Mouse (Mus musculus) midbrain, embryonic 16.5 days (tissue): ENCODE measurements around the gene Carmil3. TPM values are rescaled to one million over a fixed set of nuclear protein-coding genes. Genes with fewer than 3 reads are reported as not detected.

Experiments
- polyA plus RNA-seq: library from polyadenylated mRNA; unstranded; fragments of >200 nt; fragmentation: Nextera tagmentation; extraction: Ambion mirVana; gene quantifications from 2 replicates; pipeline ENCODE4 v1.2.1, GENCODE M21; 2015

Carmil3 gene
- polyA plus RNA-seq, 1 experiment from 2014 or later, result 34.5 TPM

Other genes with a start within 250 kb of the Carmil3 start
- 21.4 and 22.2 TPM in 2 replicates for gene Dhrs4, start 11.9 kb upstream of the Carmil3 start, polyA plus RNA-seq
- 2.2 and 3.4 TPM in 2 replicates for gene Cpne6, start 19.8 kb downstream of the Carmil3 start, polyA plus RNA-seq
- gene Nrl, start 34.3 kb downstream of the Carmil3 start, polyA plus RNA-seq, result 0.08 and 0.19 TPM in 2 replicates
- 29.5 and 30.6 TPM in 2 replicates for gene Pck2, start 49.6 kb downstream of the Carmil3 start, polyA plus RNA-seq
- gene Dcaf11, start 69.4 kb downstream of the Carmil3 start, polyA plus RNA-seq, result 134 and 137 TPM in 2 replicates
- 0.55 and 0.72 TPM in 2 replicates for gene A730061H03Rik, start 69.8 kb downstream of the Carmil3 start, polyA plus RNA-seq
- 0.22 TPM in 1 of 2 replicates, not detected in the other for gene Fitm1, start 85.0 kb downstream of the Carmil3 start, polyA plus RNA-seq
- 238 and 262 TPM in 2 replicates for gene Psme1, start 87.5 kb downstream of the Carmil3 start, polyA plus RNA-seq
- 31.6 and 46.9 TPM in 2 replicates for gene Emc9, start 94.7 kb downstream of the Carmil3 start, polyA plus RNA-seq
- gene Psme2, start 100.5 kb downstream of the Carmil3 start, polyA plus RNA-seq, result 174 and 183 TPM in 2 replicates
- gene Rnf31, start 101.1 kb downstream of the Carmil3 start, polyA plus RNA-seq, result 24.6 and 27.2 TPM in 2 replicates
- 10.4 and 10.5 TPM in 2 replicates for gene Irf9, start 112.9 kb downstream of the Carmil3 start, polyA plus RNA-seq
- 8.0 and 8.4 TPM in 2 replicates for gene Rec8, start 127.4 kb downstream of the Carmil3 start, polyA plus RNA-seq
- 116 and 123 TPM in 2 replicates for gene Ipo4, start 145.3 kb downstream of the Carmil3 start, polyA plus RNA-seq
- 2.1 and 2.4 TPM in 2 replicates for gene Gm49378, start 147.2 kb downstream of the Carmil3 start, polyA plus RNA-seq
- gene Tm9sf1, start 153.2 kb downstream of the Carmil3 start, polyA plus RNA-seq, result 57.8 and 60.0 TPM in 2 replicates
- 0.20 and 0.28 TPM in 2 replicates for gene Tssk4, start 159.5 kb downstream of the Carmil3 start, polyA plus RNA-seq
- 81.0 and 84.6 TPM in 2 replicates for gene Mdp1, start 169.9 kb downstream of the Carmil3 start, polyA plus RNA-seq
- gene Gmpr2, start 181.3 kb downstream of the Carmil3 start, polyA plus RNA-seq, result 52.5 and 52.7 TPM in 2 replicates
- 532 and 551 TPM in 2 replicates for gene Nedd8, start 181.5 kb downstream of the Carmil3 start, polyA plus RNA-seq
- gene Tinf2, start 191.2 kb downstream of the Carmil3 start, polyA plus RNA-seq, result 22.5 and 25.8 TPM in 2 replicates
- gene Tgm1, start 223.3 kb downstream of the Carmil3 start, polyA plus RNA-seq, result 0.13 and 0.15 TPM in 2 replicates
- gene Rabggta, start 231.6 kb downstream of the Carmil3 start, polyA plus RNA-seq, result 64.0 and 65.1 TPM in 2 replicates